ENCODE assay signal across 14 mouse cellular contexts in the genomic region with DNA sequence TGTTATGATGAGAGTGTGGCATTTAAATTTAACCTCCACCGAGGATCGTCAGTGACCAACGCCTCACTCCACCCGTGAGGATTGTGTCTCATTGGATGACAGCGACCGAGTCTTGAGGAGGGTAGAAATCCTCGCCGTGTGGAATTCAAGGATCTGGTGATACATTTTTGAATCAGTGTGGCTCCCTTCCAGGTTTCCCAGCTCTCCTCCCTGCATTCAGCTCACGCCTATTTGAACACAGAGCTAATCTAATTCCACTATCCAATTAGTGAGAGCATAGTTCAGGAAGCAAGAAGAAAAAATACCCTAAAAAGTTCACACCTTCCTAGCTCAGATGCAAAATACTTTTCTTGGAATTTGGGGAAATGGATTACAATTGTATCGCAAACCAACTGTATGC.
"Had no signal": no experiment of that assay in that cellular context is flagged by ENCODE, and none has a peak within 500 bp of the region (broad histone marks: within the 10 kb centered on the region; RNA-seq: fewer than 3 reads in every experiment).

No protein-coding gene starts in this region.

- H3K4me3 ChIP-seq: layer of hippocampus, adult 2 months; limb, embryonic 15.5 days; liver, embryonic 12.5 days; neural tube, embryonic 13.5 days had no signal

- H3K9ac ChIP-seq: limb, embryonic 15.5 days; liver, embryonic 12.5 days; lung, embryonic 14.5 days; neural tube, embryonic 13.5 days had no signal

- DNase-seq: kidney, adult 18-20 months; kidney, postnatal 10 days; kidney, postnatal 4 days; lung, embryonic 14.5 days; lung, postnatal 10 days; lung, postnatal 4 days; thymus, adult 2 months; thymus, postnatal 25 days had no signal

- H3K27ac ChIP-seq: layer of hippocampus, adult 2 months; limb, embryonic 15.5 days; liver, embryonic 12.5 days; neural tube, embryonic 13.5 days; stomach, postnatal 0 days had no signal

- ATAC-seq: liver, embryonic 12.5 days had no signal

- H3K36me3 ChIP-seq: limb, embryonic 15.5 days; liver, embryonic 12.5 days; neural tube, embryonic 13.5 days had no signal

- H3K4me1 ChIP-seq: limb, embryonic 15.5 days; liver, embryonic 12.5 days; neural tube, embryonic 13.5 days had no signal

- H3K27me3 ChIP-seq: limb, embryonic 15.5 days; liver, embryonic 12.5 days; neural tube, embryonic 13.5 days had no signal

- H3K4me2 ChIP-seq: limb, embryonic 15.5 days; liver, embryonic 12.5 days; lung, embryonic 14.5 days; midbrain, embryonic 11.5 days; neural tube, embryonic 13.5 days had no signal

- H3K9me3 ChIP-seq: limb, embryonic 15.5 days; liver, embryonic 12.5 days; neural tube, embryonic 13.5 days had no signal
